Mouse (Mus musculus) ovary, postnatal 36 days (tissue): ENCODE measurements around the gene Wdr81.
A peak's percentile ranks its signal among the peaks of the same experiment; 100 is the strongest.

Experiments
- DNase-seq: peaks from one replicate; pipeline ENCODE4 v3.0.0; 2022; ENCODE audit warnings: low spot score, mixed read lengths

The Wdr81 gene

GRCm38 (mm10) chr11:75453991-75454930 is at the start of gene Wdr81:
Gene Wdr81 (minus strand): TSS chr11:75454717.
- DNase-seq, result peak; percentile 84

DNA sequence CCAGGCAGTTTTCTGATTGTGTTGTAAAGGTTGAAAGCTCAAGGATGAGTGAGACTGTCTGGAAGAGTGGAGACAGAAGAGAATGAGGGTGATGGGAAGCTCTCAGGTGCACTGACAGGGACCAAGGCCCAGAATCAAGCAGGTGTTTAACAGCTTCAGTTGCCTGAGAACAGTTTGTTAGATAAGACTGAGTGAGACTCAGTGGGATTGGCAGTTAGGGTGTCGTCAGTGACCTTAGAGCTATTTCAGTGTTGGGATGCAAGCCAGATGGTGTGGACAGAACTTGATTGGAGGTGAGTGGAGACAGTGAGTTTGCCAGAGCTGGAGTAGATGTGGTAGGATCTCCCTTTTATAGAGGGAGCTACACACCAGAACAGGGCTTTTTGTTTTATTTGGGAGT is 43.6 kb upstream of the Wdr81 start:
- no peak for DNase-seq

DNA sequence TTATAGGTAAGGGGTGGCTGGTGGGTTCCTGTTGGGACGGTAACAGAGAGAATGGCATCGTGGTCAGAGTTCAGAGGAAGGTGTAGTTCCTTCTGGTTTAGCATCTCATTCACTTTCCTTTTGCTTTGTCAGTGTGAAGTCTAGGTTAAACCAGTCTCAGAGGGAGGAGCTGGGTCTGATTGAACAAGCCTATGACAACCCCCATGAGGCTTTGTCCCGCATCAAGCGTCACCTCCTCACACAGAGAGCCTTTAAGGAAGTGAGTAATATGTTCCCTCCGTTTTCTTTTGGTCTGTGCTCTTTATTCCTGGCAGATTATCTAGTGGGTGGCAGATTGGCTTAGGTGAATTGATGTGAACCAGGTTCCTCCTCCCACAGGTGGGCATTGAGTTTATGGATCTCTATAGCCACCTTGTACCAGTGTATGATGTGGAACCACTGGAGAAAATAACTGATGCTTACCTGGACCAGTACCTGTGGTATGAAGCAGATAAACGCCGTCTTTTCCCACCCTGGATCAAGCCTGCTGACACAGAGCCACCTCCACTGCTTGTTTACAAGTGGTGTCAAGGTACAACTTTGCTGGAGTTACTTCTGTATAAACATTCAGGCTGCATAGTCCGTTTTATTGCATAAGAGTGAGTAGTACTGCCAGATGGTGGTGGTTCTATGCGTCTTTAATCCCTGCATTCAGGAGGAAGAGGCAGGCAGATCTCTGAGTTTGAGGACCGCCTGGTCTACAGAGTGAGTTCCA is 40.0 kb upstream of the Wdr81 start:
- DNase-seq, result no peak

DNA sequence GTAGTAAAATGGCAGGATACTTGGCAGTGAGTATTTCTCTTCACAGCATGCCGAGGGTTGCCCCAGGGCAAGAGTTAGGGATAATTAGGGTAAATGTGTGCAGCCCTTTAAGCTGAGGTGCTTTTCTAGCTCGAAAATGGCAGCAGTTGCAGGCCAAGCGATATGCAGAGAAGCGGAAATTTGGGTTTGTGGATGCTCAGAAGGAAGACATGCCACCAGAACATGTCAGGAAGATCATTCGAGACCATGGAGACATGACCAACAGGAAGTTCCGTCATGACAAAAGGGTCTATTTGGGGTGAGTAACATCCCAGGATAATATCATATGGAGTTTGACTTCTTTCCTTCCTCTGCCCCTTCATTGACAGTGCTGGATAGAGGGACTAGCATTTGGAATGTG is 33.0 kb upstream of the Wdr81 start:
- DNase-seq, result no peak

DNA sequence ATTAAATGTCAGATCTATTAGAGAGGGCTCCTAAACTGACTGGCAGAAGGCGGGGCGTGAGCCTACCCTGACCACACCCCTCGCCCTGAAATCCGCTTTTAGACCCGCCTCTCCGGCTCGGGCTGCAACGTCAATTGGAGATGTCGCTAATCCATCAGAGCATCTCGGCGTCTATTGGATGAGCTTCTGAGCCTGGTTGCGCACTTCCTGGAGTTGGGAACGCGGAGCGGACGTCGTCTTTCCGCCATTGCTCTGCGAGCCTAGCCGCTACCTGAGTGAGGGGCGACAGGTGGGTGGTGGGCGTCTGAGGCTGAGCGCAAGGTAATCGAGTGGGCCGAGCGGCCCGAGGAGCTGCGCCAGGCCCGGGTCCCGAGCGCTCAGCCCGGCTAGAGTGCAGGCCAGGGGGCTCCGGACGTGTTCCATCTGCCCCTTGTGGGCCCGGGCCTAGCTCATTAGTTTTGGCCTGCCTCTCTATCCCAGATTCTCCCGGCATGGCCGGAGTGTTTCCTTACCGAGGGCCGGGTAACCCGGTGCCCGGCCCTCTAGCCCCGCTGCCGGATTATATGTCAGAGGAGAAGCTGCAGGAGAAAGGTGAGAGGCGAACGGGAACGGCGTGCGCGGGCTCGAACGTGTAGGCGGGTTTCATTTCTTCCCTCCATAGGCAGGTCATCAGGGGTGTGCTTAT is 32.2 kb upstream of the Wdr81 start, which contains the start of gene Prpf8:
Gene Prpf8, plus strand, starts transcription at position 216 of the 685 bp plus-strand sequence.
- peak; percentile 95 for DNase-seq

- no peak for DNase-seq
Measured at GRCm38 (mm10) chr11:75486192-75486591, 31.7 kb upstream of the Wdr81 start.

GRCm38 (mm10) chr11:75473376-75473775 is 18.9 kb upstream of the Wdr81 start:
- no peak for DNase-seq

DNA sequence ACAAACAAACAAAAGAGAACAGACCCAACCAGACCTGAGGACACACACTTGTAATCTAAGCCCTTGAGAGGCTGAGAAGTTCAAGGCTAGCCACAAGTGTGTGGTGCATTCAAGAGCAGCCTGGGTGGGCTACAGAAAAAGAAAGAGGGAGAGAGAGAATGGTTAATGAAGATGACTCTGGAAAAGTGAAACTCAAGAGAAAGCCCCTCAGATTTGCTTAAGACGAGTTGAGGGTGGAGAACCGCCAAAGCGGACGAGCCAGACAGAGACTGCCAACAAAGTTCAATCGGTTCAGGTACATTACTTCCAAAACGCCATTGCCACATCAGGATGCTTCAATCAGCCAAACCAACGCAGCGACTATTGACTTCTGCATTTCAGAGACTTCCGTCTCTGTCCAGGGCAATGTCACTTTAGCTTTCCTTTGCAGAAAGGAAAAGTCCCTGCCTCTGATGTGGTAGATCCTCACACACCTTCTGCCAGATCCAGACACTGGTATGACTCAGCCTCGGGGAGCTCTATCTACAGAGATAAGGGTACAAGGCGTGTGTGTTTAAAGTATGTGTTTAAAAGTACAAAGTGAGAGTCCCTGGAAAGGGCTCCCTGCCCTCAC is 18.1 kb upstream of the Wdr81 start:
- no peak for DNase-seq

GRCm38 (mm10) chr11:75470675-75471074 is 16.2 kb upstream of the Wdr81 start:
- no peak for DNase-seq

DNA sequence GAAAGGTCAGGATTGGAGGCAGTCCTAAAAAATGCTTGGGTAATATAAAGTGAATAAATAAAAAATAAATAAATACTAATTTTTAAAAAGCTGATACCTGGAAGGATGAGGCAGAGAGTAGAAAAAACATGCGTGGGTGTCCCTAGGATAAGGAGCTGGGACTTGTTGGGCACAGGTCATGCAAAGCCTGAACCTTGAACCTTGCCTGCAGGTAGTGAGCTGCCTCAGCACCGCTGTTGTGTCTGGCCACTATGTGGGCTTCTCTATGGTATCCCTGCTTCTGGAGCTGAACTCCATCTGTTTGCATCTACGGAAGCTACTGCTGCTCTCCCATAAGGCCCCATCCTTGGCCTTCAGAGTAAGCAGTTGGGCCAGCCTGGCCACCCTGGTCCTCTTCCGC is 14.7 kb upstream of the Wdr81 start:
- DNase-seq, result no peak

- DNase-seq, result no peak
Measured at GRCm38 (mm10) chr11:75468410-75468809, 13.9 kb upstream of the Wdr81 start.

DNA sequence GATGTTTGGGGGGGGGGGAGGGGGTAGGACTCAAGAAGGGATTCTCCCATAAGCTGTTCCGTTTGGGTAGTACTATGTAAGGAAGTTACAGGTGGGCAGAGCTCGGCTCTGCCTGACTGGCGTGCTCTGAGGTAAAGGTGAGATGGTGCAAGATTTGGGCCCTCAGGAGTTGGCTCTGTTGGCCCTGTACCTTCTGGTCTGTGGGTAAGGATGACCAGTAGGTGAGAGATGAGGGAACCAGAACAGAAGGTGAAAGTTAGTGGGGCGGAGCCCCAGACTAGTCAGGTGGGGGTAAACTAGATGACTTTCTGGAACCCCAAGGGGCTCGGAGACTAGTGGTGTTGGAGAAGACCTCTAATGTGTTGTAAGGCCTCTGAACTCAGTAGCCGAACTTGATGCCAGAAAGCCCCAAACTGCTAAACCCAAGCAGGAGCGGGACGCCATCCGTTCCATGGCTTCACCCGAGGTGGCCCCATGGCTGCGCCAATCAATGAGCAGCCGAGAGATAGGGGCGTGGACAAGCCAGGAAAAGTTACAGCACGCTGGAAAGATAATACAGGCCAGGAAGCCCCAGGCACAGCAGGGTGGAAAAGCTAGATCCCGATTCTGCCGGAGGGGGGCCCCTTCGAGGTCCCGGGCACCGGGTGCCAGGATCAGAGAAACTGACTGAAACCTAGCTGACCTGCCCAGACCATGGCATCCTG is 13.1 kb upstream of the Wdr81 start:
- DNase-seq, result peak; percentile 77

GRCm38 (mm10) chr11:75466731-75467505 is 12.4 kb upstream of the Wdr81 start:
- DNase-seq, result no peak

- no peak for DNase-seq
Measured at GRCm38 (mm10) chr11:75465051-75465450, 10.5 kb upstream of the Wdr81 start.

DNA sequence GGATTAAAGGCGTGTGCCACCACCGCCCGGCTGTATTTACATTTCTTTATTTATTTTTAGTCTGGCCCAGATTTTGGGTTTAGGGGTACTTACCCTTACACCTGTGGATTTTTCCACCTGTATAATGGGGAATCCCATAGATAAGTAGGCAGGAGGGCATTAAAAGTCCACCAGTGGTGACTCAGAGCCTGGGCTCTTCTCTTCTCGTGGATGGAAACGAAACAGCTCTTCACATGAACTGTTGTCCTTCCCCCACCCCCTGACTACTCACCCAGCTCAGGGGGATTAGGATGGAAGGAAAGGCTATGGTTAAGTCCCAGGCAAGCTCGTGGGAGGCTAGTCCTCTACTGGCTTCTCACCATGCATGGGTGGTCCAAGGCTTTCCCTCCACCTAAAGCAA is 9.9 kb upstream of the Wdr81 start:
- DNase-seq, result no peak

GRCm38 (mm10) chr11:75463624-75464023 is 9.1 kb upstream of the Wdr81 start:
- DNase-seq, result no peak

- peak; percentile 93 for DNase-seq
Measured at GRCm38 (mm10) chr11:75462865-75463336, 8.4 kb upstream of the Wdr81 start.

DNA sequence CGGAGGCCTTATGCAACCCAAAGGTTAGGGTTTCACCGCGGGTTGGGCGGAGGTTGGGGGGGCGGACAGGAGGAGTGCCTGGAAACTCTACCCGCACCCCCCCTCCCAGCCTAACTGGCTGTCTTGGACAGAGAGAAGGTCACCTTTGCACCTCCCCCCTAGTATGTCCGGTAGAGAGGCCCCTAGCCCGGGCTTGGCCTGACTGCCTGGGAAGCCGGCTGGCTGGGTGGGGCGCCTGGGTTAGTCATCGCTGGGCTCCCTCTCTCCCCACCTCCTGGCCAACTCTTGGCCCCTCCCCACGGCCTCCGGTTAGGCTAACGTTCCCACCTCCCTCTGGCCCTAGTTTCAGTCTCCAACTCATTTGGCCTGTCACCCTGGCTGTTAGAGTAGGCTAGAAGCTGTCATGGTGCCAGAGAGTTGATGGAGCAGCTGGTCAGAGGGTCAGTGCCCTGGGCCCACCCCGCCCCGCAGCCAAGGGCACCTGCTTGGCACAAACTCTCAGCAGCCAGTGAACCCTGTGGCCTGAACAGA is 7.8 kb upstream of the Wdr81 start:
- DNase-seq, result peak; percentile 80

- no peak for DNase-seq
Measured at GRCm38 (mm10) chr11:75461743-75462252, 7.3 kb upstream of the Wdr81 start.
